Mouse (Mus musculus) adrenal gland, adult (tissue): ENCODE results near the gene Arfip2.
A peak's percentile ranks its signal among the peaks of the same experiment; 100 is the strongest.

ENCODE experiments used
- DNase-seq, 2 experiments: peaks; one replicate each; pipeline ENCODE4 v3.0.0; 2022 to 2023; ENCODE audit warnings: low spot score in 1 of 2; ENCODE audit not compliant: inconsistent age in 2 of 2

Arfip2 gene

GRCm38 (mm10) chr7:105640233-105640893 lies at the start of gene Arfip2, which contains the start of gene Gm45799:
Arfip2 (minus strand) TSS chr7:105640416.
Gm45799 (plus strand) TSS chr7:105640552.
- DNase-seq, result peak; percentile 98 to 99

GRCm38 (mm10) chr7:105685541-105686197 lies 45.5 kb upstream of the Arfip2 start:
- no peak for DNase-seq

GRCm38 (mm10) chr7:105650639-105651435 lies 10.6 kb upstream of the Arfip2 start, which contains the start of gene Dnhd1:
Dnhd1 (plus strand) TSS chr7:105650827.
- DNase-seq, result peak; percentile 84 to 95

GRCm38 (mm10) chr7:105641936-105642335 lies 1.7 kb upstream of the Arfip2 start:
- peak in 1 of 2 experiments; percentile 41 for DNase-seq

GRCm38 (mm10) chr7:105640894-105641255 lies 659 bp upstream of the Arfip2 start:
- no peak for DNase-seq

- DNase-seq, result no peak
Measured at GRCm38 (mm10) chr7:105639756-105640155, 460 bp downstream of the Arfip2 start, which contains the start of gene Timm10b. Timm10b (plus strand) TSS chr7:105640056.

- DNase-seq, result peak; percentile 72 to 77
Measured at GRCm38 (mm10) chr7:105639304-105639703, 912 bp downstream of the Arfip2 start.

GRCm38 (mm10) chr7:105638776-105639175 lies 1.4 kb downstream of the Arfip2 start:
- peak in 1 of 2 experiments; percentile 10 for DNase-seq

- DNase-seq, result no peak
Measured at GRCm38 (mm10) chr7:105635726-105636125, 4.5 kb downstream of the Arfip2 start.

- peak in 1 of 2 experiments; percentile 52 for DNase-seq
Measured at GRCm38 (mm10) chr7:105634272-105634920, 5.8 kb downstream of the Arfip2 start.

GRCm38 (mm10) chr7:105633801-105634135 lies 6.4 kb downstream of the Arfip2 start:
- no peak for DNase-seq

- peak; percentile 94 to 98 for DNase-seq
Measured at GRCm38 (mm10) chr7:105633127-105633800, 7.0 kb downstream of the Arfip2 start, which contains the start of gene Trim3. Trim3 (minus strand) TSS chr7:105633571.

GRCm38 (mm10) chr7:105632551-105632972 lies 7.7 kb downstream of the Arfip2 start:
- peak; percentile 37 to 66 for DNase-seq

- peak; percentile 63 to 80 for DNase-seq
Measured at GRCm38 (mm10) chr7:105628633-105629032, 11.6 kb downstream of the Arfip2 start.

GRCm38 (mm10) chr7:105625397-105625796 lies 14.8 kb downstream of the Arfip2 start:
- no peak for DNase-seq

- no peak for DNase-seq
Measured at GRCm38 (mm10) chr7:105621646-105622292, 18.4 kb downstream of the Arfip2 start.

- no peak for DNase-seq
Measured at GRCm38 (mm10) chr7:105621053-105621452, 19.2 kb downstream of the Arfip2 start.

- DNase-seq, result no peak
Measured at GRCm38 (mm10) chr7:105619701-105620100, 20.5 kb downstream of the Arfip2 start.

GRCm38 (mm10) chr7:105617810-105618209 lies 22.4 kb downstream of the Arfip2 start:
- no peak for DNase-seq

GRCm38 (mm10) chr7:105616561-105616960 lies 23.7 kb downstream of the Arfip2 start:
- no peak for DNase-seq
